Mouse (Mus musculus) frontal cortex, postnatal 36 days (tissue): ENCODE results near the gene Itga2b.

Source experiments
- DNase-seq, 2 experiments: peaks; one replicate each; pipeline ENCODE4 v3.0.0; 2022; ENCODE audit warnings: low spot score in 2 of 2

Gene Itga2b

GRCm38 (mm10) chr11:102469648-102470357 is at the start of gene Itga2b:
Gene Itga2b, minus strand, starts transcription at chr11:102470122.
- no peak for DNase-seq

GRCm38 (mm10) chr11:102514793-102515424 is 45.0 kb upstream of the Itga2b start:
- no peak for DNase-seq

- no peak for DNase-seq
Observed at GRCm38 (mm10) chr11:102510226-102510625, 40.3 kb upstream of the Itga2b start.

GRCm38 (mm10) chr11:102496732-102497131 is 26.8 kb upstream of the Itga2b start:
- DNase-seq, result no peak

- no peak for DNase-seq
Observed at GRCm38 (mm10) chr11:102496206-102496605, 26.3 kb upstream of the Itga2b start.

- no peak for DNase-seq
Observed at GRCm38 (mm10) chr11:102495742-102496141, 25.8 kb upstream of the Itga2b start.

GRCm38 (mm10) chr11:102495114-102495513 is 25.2 kb upstream of the Itga2b start:
- DNase-seq, result no peak

GRCm38 (mm10) chr11:102494063-102494650 is 24.2 kb upstream of the Itga2b start:
- DNase-seq, result no peak

GRCm38 (mm10) chr11:102493241-102493640 is 23.3 kb upstream of the Itga2b start:
- no peak for DNase-seq

GRCm38 (mm10) chr11:102487901-102488300 is 18.0 kb upstream of the Itga2b start:
- DNase-seq, result no peak

GRCm38 (mm10) chr11:102486733-102487386 is 16.9 kb upstream of the Itga2b start:
- peak in 1 of 2 experiments; percentile 39 for DNase-seq

GRCm38 (mm10) chr11:102481779-102482178 is 11.9 kb upstream of the Itga2b start:
- DNase-seq, result no peak

GRCm38 (mm10) chr11:102480897-102481296 is 11.0 kb upstream of the Itga2b start:
- DNase-seq, result no peak

- no peak for DNase-seq
Observed at GRCm38 (mm10) chr11:102480111-102480510, 10.2 kb upstream of the Itga2b start.

GRCm38 (mm10) chr11:102479581-102479980 is 9.7 kb upstream of the Itga2b start:
- DNase-seq, result no peak

- DNase-seq, result no peak
Observed at GRCm38 (mm10) chr11:102478671-102479070, 8.7 kb upstream of the Itga2b start.

- no peak for DNase-seq
Observed at GRCm38 (mm10) chr11:102475027-102475426, 5.1 kb upstream of the Itga2b start.

GRCm38 (mm10) chr11:102467041-102467631 is 2.8 kb downstream of the Itga2b start:
- peak; percentile 92 to 95 for DNase-seq

- DNase-seq, result peak; percentile 68 to 69
Observed at GRCm38 (mm10) chr11:102465713-102466436, 4.0 kb downstream of the Itga2b start.

- DNase-seq, result no peak
Observed at GRCm38 (mm10) chr11:102464901-102465300, 5.0 kb downstream of the Itga2b start.

GRCm38 (mm10) chr11:102461764-102462163 is 8.2 kb downstream of the Itga2b start:
- no peak for DNase-seq
